Mouse (Mus musculus): ENCODE measurements around the gene Olfr1242.

The Olfr1242 gene

GRCm38 (mm10) chr2:89498235-89498634 is at the start of gene Olfr1242:
Gene Olfr1242, minus strand, starts transcription at chr2:89498335.
- DNase-seq (ENCODE audit: low spot score in 2 of 2) = no peak

- no peak for DNase-seq (ENCODE audit: low spot score in 2 of 2)
Measured at GRCm38 (mm10) chr2:89544516-89544915, 46.4 kb upstream of the Olfr1242 start.

- DNase-seq (ENCODE audit: low spot score in 2 of 2) = no peak
Measured at GRCm38 (mm10) chr2:89539923-89540322, 41.8 kb upstream of the Olfr1242 start.

GRCm38 (mm10) chr2:89531387-89531786 is 33.3 kb upstream of the Olfr1242 start, which contains the start of gene Olfr1243:
Gene Olfr1243, minus strand, starts transcription at chr2:89531487.
- DNase-seq (ENCODE audit: low spot score in 2 of 2) = no peak

GRCm38 (mm10) chr2:89487026-89487425 is 11.1 kb downstream of the Olfr1242 start, which contains the start of gene Olfr1241:
Gene Olfr1241, minus strand, starts transcription at chr2:89487126.
- DNase-seq (ENCODE audit: low spot score in 2 of 2) = no peak

- DNase-seq (ENCODE audit: low spot score in 2 of 2) = no peak
Measured at GRCm38 (mm10) chr2:89442900-89443299, 55.2 kb downstream of the Olfr1242 start, which contains the start of gene Olfr1240. Gene Olfr1240, minus strand, starts transcription at chr2:89443000.
